In genomic region chr6:88074752-88075554, GRCm38 (mm10) we compare ENCODE assay signal across 7 mouse cellular contexts. TPM values are rescaled to one million over a fixed set of nuclear protein-coding genes. Genes with fewer than 3 reads are reported as not detected.
DNase-seq lines count a peak whose midpoint lies in the region; ATAC-seq lines count a peak whose summit lies in the region.

No protein-coding gene starts in this region.

- peak overlapping the region; percentile 31 for H3K4me3 ChIP-seq in embryonic facial prominence, embryonic 11.5 days (ENCODE audit: low read depth, low read length)
- peak overlapping the region; percentile 58 for H3K4me3 ChIP-seq in limb, embryonic 10.5 days
- peak overlapping the region; percentile 48 for H3K4me3 ChIP-seq in midbrain, embryonic 13.5 days (replicated peaks)

- peak; percentile 99 for ATAC-seq in embryonic facial prominence, embryonic 11.5 days (replicated peaks; ENCODE audit: insufficient number of reproducible peaks, low FRiP score, low TSS enrichment, low read depth)
- peak; percentile 92 for ATAC-seq in granulocyte monocyte progenitor cell, adult 5-6 weeks (replicated peaks; ENCODE audit: poor library complexity, severe bottlenecking)
- peak; percentile 99 for ATAC-seq in midbrain, embryonic 13.5 days

- H3K27ac ChIP-seq in embryonic facial prominence, embryonic 11.5 days (replicated peaks; ENCODE audit: low read depth, low read length) = peak overlapping the region; percentile 73
- peak overlapping the region; percentile 95 for H3K27ac ChIP-seq in limb, embryonic 10.5 days
- peak overlapping the region; percentile 95 for H3K27ac ChIP-seq in midbrain, embryonic 13.5 days

- H3K9ac ChIP-seq in embryonic facial prominence, embryonic 11.5 days (replicated peaks; ENCODE audit: low read length) = peak overlapping the region; percentile 68
- peak overlapping the region; percentile 74 for H3K9ac ChIP-seq in midbrain, embryonic 13.5 days (replicated peaks)

- no peaks in the 10 kb centered on the region for H3K9me3 ChIP-seq in embryonic facial prominence, embryonic 11.5 days (replicated peaks; ENCODE audit: control insufficient read depth, low read length)
- no peaks in the 10 kb centered on the region for H3K9me3 ChIP-seq in limb, embryonic 10.5 days (replicated peaks)
- H3K9me3 ChIP-seq in midbrain, embryonic 13.5 days = no peaks in the 10 kb centered on the region

- WGBS in embryonic facial prominence, embryonic 11.5 days = 4% methylated on average over 32 of the region's 32 CpGs
- whole genome bisulfite sequencing in limb, embryonic 10.5 days = 6% methylated on average over 32 of the region's 32 CpGs
- 4% methylated on average over 32 of the region's 32 CpGs for WGBS in midbrain, embryonic 13.5 days

- H3K4me2 ChIP-seq in embryonic facial prominence, embryonic 11.5 days (ENCODE audit: low read depth, low read length) = peak overlapping the region; percentile 78
- peak overlapping the region; percentile 70 for H3K4me2 ChIP-seq in midbrain, embryonic 13.5 days (replicated peaks)

- H3K36me3 ChIP-seq in embryonic facial prominence, embryonic 11.5 days (replicated peaks; ENCODE audit: control insufficient read depth, insufficient read depth, low read depth, low read length) = no peaks in the 10 kb centered on the region
- H3K36me3 ChIP-seq in limb, embryonic 10.5 days = no peaks in the 10 kb centered on the region
- no peaks in the 10 kb centered on the region for H3K36me3 ChIP-seq in midbrain, embryonic 13.5 days

- peak; percentile 97 for DNase-seq in adrenal gland, postnatal 14 days
- DNase-seq in embryonic facial prominence, embryonic 11.5 days (ENCODE audit: low spot score) = peak; percentile 98
- DNase-seq in kidney, adult 11 months = peak; percentile 97
- peak; percentile 97 for DNase-seq in limb, embryonic 10.5 days (ENCODE audit: low spot score)
- DNase-seq in spleen, adult 12 weeks (ENCODE audit: low spot score) = peak; percentile 80

- H3K4me1 ChIP-seq in embryonic facial prominence, embryonic 11.5 days (ENCODE audit: control insufficient read depth, insufficient read depth, low read length) = no peaks in the 10 kb centered on the region
- peaks cover 5% of the 10 kb centered on the region; the same call in 1 of the 2 replicates for H3K4me1 ChIP-seq in limb, embryonic 10.5 days
- peaks cover 9% of the 10 kb centered on the region for H3K4me1 ChIP-seq in midbrain, embryonic 13.5 days (replicated peaks)

- no peaks in the 10 kb centered on the region for H3K27me3 ChIP-seq in embryonic facial prominence, embryonic 11.5 days (ENCODE audit: control insufficient read depth, insufficient read depth, low read length)
- peaks cover 23% of the 10 kb centered on the region; the same call in 1 of the 2 replicates for H3K27me3 ChIP-seq in limb, embryonic 10.5 days (ENCODE audit: low read depth, poor library complexity, severe bottlenecking)
- H3K27me3 ChIP-seq in midbrain, embryonic 13.5 days = peaks cover 34% of the 10 kb centered on the region

RNA-seq across cellular contexts. Expression of gene Rpn1, which starts 9.3 kb away (rescaled TPM):
- total RNA-seq in adrenal gland, postnatal 14 days (2021) = 183 and 185 TPM in 2 replicates
- polyA plus RNA-seq in embryonic facial prominence, embryonic 11.5 days (2014; fragmentation: Nextera tagmentation; extraction: Ambion mirVana) = 329 and 355 TPM in 2 replicates
- 254 and 266 TPM in 2 replicates for total RNA-seq in granulocyte monocyte progenitor cell, adult 5-6 weeks (2014; fragmentation: Nextera tagmentation)
- total RNA-seq in granulocyte monocyte progenitor cell, adult 5-6 weeks (2017) = 386 and 482 TPM in 2 replicates
- 324 and 340 TPM in 2 replicates for polyA plus RNA-seq in limb, embryonic 10.5 days (2016; fragmentation: Nextera tagmentation; extraction: Ambion mirVana)
- 257 TPM in 2 replicates for polyA plus RNA-seq in midbrain, embryonic 13.5 days (2015; fragmentation: Nextera tagmentation; extraction: Ambion mirVana)

RNA-seq across cellular contexts. Expression of gene Rab7, which starts 29.9 kb away (rescaled TPM):
- total RNA-seq in adrenal gland, postnatal 14 days (2021) = 280 and 282 TPM in 2 replicates
- polyA plus RNA-seq in embryonic facial prominence, embryonic 11.5 days (2014; fragmentation: Nextera tagmentation; extraction: Ambion mirVana) = 231 and 243 TPM in 2 replicates
- total RNA-seq in granulocyte monocyte progenitor cell, adult 5-6 weeks (2014; fragmentation: Nextera tagmentation) = 239 and 246 TPM in 2 replicates
- 89.1 and 102 TPM in 2 replicates for total RNA-seq in granulocyte monocyte progenitor cell, adult 5-6 weeks (2017)
- 206 and 208 TPM in 2 replicates for polyA plus RNA-seq in limb, embryonic 10.5 days (2016; fragmentation: Nextera tagmentation; extraction: Ambion mirVana)
- polyA plus RNA-seq in midbrain, embryonic 13.5 days (2015; fragmentation: Nextera tagmentation; extraction: Ambion mirVana) = 271 and 287 TPM in 2 replicates

Comparison
In these comparisons a context has a peak if more than half of its experiments do, and no peak if none do; other contexts are left out.
1. Peak in every context shown above with its lines: DNase-seq, ATAC-seq, H3K4me3 ChIP-seq and H3K27ac ChIP-seq.